Mouse (Mus musculus) heart, adult 18-20 months (tissue): ENCODE measurements around the gene Rps7. TPM values are rescaled to one million over a fixed set of nuclear protein-coding genes. Genes with fewer than 3 reads are reported as not detected.
A peak's percentile ranks its signal among the peaks of the same experiment; 100 is the strongest.

ENCODE experiments used
- DNase-seq, 2 experiments: peaks; one replicate each; pipeline ENCODE4 v3.0.0; 2021 to 2022; ENCODE audit warnings: mixed read lengths in 1 of 2
- microRNA-seq, 2 experiments: library from miRNA; unstranded; fragments of <30 nt; microRNA quantifications; one replicate each; pipeline ENCODE4 v1.2.0; 2022
- total RNA-seq, 2 experiments: library from RNA; stranded (reverse); gene quantifications; 2 replicates each; pipeline ENCODE4 v1.2.3; 2021

Gene Rps7
- total RNA-seq, 2 experiments from 2014 or later, result 268 to 303 TPM

- DNase-seq, result no peak
Observed at GRCm38 (mm10) chr12:28621451-28622166, 14.1 kb downstream of the Rps7 start.

- DNase-seq, result no peak
Observed at GRCm38 (mm10) chr12:28617297-28617696, 18.5 kb downstream of the Rps7 start.

- DNase-seq, result peak in 1 of 2 experiments; percentile 29
Observed at GRCm38 (mm10) chr12:28614401-28614800, 21.4 kb downstream of the Rps7 start.

GRCm38 (mm10) chr12:28612391-28612790 lies 23.4 kb downstream of the Rps7 start:
- DNase-seq, result no peak

- no peak for DNase-seq
Observed at GRCm38 (mm10) chr12:28607546-28608305, 28.0 kb downstream of the Rps7 start.

- DNase-seq, result no peak
Observed at GRCm38 (mm10) chr12:28603494-28603893, 32.3 kb downstream of the Rps7 start.

GRCm38 (mm10) chr12:28602259-28602658 lies 33.5 kb downstream of the Rps7 start:
- peak; percentile 69 to 84 for DNase-seq

GRCm38 (mm10) chr12:28598526-28598991 lies 37.2 kb downstream of the Rps7 start:
- DNase-seq, result no peak

GRCm38 (mm10) chr12:28598110-28598509 lies 37.6 kb downstream of the Rps7 start:
- no peak for DNase-seq

- DNase-seq, result no peak
Observed at GRCm38 (mm10) chr12:28597699-28598098, 38.1 kb downstream of the Rps7 start.

- no peak for DNase-seq
Observed at GRCm38 (mm10) chr12:28596851-28597250, 38.9 kb downstream of the Rps7 start.

- DNase-seq, result no peak
Observed at GRCm38 (mm10) chr12:28590428-28590827, 45.3 kb downstream of the Rps7 start.

GRCm38 (mm10) chr12:28589090-28589868 lies 46.5 kb downstream of the Rps7 start:
- DNase-seq, result peak; percentile 87 to 90

- DNase-seq, result no peak
Observed at GRCm38 (mm10) chr12:28587949-28588348, 47.8 kb downstream of the Rps7 start.

- DNase-seq, result no peak
Observed at GRCm38 (mm10) chr12:28584036-28584435, 51.7 kb downstream of the Rps7 start.

- DNase-seq, result no peak
Observed at GRCm38 (mm10) chr12:28582423-28582822, 53.3 kb downstream of the Rps7 start, which contains the start of gene Allc. Gene Allc, minus strand, starts transcription at chr12:28582523.

Small RNA genes lying within 50 kb of the gene (microRNA-seq; reads per million reads assigned to microRNA genes)
- 0 to 0.76 reads per million in 2 experiments for gene Mir6937

Other genes with a start within 250 kb of the Rps7 start
- gene Dcdc2c, start 83.6 kb downstream of the Rps7 start, total RNA-seq, result not detected
- gene Allc, start 53.4 kb downstream of the Rps7 start, total RNA-seq, result not detected
- gene Colec11, start 12.6 kb downstream of the Rps7 start, total RNA-seq, result 10 to 100 TPM; 14.1 to 15.6 TPM
- gene Rnaseh1, start 13.6 kb upstream of the Rps7 start, total RNA-seq, result 1 to 10 TPM; 8.0 to 9.5 TPM
- 10 to 100 TPM; 59.5 to 63.5 TPM for gene Adi1, start 39.3 kb upstream of the Rps7 start, total RNA-seq
- gene Trappc12, start 114.5 kb upstream of the Rps7 start, total RNA-seq, result 10 to 100 TPM; 22.4 to 22.5 TPM
- gene Eipr1, start 115.8 kb upstream of the Rps7 start, total RNA-seq, result 1 to 10 TPM; 8.6 to 8.8 TPM